Mouse (Mus musculus): ENCODE results near the gene Reln. TPM values are rescaled to one million over a fixed set of nuclear protein-coding genes. Genes with fewer than 3 reads are reported as not detected.

The Reln gene
- polyA plus RNA-seq, 1 experiment from 2014 or later, result 23.9 TPM

- H3K9ac ChIP-seq (ENCODE audit: low read depth, low read length), result no peak overlapping the region
- no peak overlapping the region for H3K4me3 ChIP-seq (ENCODE audit: low read depth, low read length)
- H3K27me3 ChIP-seq (ENCODE audit: control insufficient read depth, insufficient read depth, low read depth, low read length), result no peaks in the 10 kb centered on the region
- no peaks in the 10 kb centered on the region for H3K9me3 ChIP-seq (replicated peaks; ENCODE audit: control insufficient read depth, low read length)
- ATAC-seq (ENCODE audit: low read depth), result no peak
- H3K4me2 ChIP-seq (ENCODE audit: low read depth, low read length), result no peak overlapping the region
- H3K4me1 ChIP-seq (ENCODE audit: control insufficient read depth, low read depth, low read length), result no peaks in the 10 kb centered on the region
- WGBS (ENCODE audit: insufficient replicate concordance), result 57% methylated on average over 2 of the region's 2 CpGs
- H3K27ac ChIP-seq (ENCODE audit: low read length), result no peak overlapping the region
- H3K36me3 ChIP-seq (ENCODE audit: control insufficient read depth, insufficient read depth), result no peaks in the 10 kb centered on the region
These were observed 120.6 kb downstream of the Reln start for GRCm38 (mm10) chr5:22223940-22224339.

- no peak overlapping the region for H3K9ac ChIP-seq (ENCODE audit: low read depth, low read length)
- no peaks in the 10 kb centered on the region for H3K36me3 ChIP-seq (ENCODE audit: control insufficient read depth, insufficient read depth)
- no peak overlapping the region for H3K27ac ChIP-seq (ENCODE audit: low read length)
- H3K4me3 ChIP-seq (ENCODE audit: low read depth, low read length), result no peak overlapping the region
- H3K4me1 ChIP-seq (ENCODE audit: control insufficient read depth, low read depth, low read length), result no peaks in the 10 kb centered on the region
- WGBS (ENCODE audit: insufficient replicate concordance), result 70% methylated on average over 8 of the region's 8 CpGs
- no peak for ATAC-seq (ENCODE audit: low read depth)
- no peak overlapping the region for H3K4me2 ChIP-seq (ENCODE audit: low read depth, low read length)
- no peaks in the 10 kb centered on the region for H3K27me3 ChIP-seq (ENCODE audit: control insufficient read depth, insufficient read depth, low read depth, low read length)
- no peaks in the 10 kb centered on the region for H3K9me3 ChIP-seq (replicated peaks; ENCODE audit: control insufficient read depth, low read length)
These were observed 136.0 kb downstream of the Reln start for GRCm38 (mm10) chr5:22208311-22209021.

DNA sequence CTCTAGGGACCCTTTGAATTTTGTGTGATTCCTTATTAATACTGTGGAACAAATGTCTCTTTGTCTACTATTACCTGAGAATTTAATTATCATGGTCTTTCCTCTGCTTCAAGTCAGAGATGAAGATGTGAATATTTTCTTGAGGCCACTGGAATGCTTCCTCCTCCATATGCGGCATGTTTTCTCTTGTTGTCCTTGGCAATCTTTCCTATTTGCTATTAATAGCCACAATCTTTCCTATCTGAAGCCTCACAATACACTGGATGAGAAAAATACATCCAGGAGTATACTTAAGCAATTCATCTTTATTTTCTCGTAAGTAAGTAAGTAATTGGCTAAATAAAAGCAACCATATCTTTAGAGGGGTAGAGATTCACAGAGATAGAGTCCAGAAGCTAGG lies 146.6 kb downstream of the Reln start:
- ATAC-seq (ENCODE audit: low read depth), result no peak
- Histone ChIP-seq H3K9me3 (replicated peaks; ENCODE audit: control insufficient read depth, low read length) (no peaks in the 10 kb centered on the region), H3K4me3 (ENCODE audit: low read depth, low read length) (no peak overlapping the region), H3K27me3 (ENCODE audit: control insufficient read depth, insufficient read depth, low read depth, low read length) (no peaks in the 10 kb centered on the region), H3K9ac (ENCODE audit: low read depth, low read length) (no peak overlapping the region), H3K27ac (ENCODE audit: low read length) (no peak overlapping the region), H3K4me1 (ENCODE audit: control insufficient read depth, low read depth, low read length) (no peaks in the 10 kb centered on the region), H3K36me3 (ENCODE audit: control insufficient read depth, insufficient read depth) (no peaks in the 10 kb centered on the region), H3K4me2 (ENCODE audit: low read depth, low read length) (no peak overlapping the region)
- WGBS (ENCODE audit: insufficient replicate concordance), result 46% methylated on average over 2 of the region's 2 CpGs

- ATAC-seq (ENCODE audit: low read depth), result no peak
- H3K27me3 ChIP-seq (ENCODE audit: control insufficient read depth, insufficient read depth, low read depth, low read length), result no peaks in the 10 kb centered on the region
- H3K4me1 ChIP-seq (ENCODE audit: control insufficient read depth, low read depth, low read length), result no peaks in the 10 kb centered on the region
- no peak overlapping the region for H3K9ac ChIP-seq (ENCODE audit: low read depth, low read length)
- H3K4me2 ChIP-seq (ENCODE audit: low read depth, low read length), result no peak overlapping the region
- H3K27ac ChIP-seq (ENCODE audit: low read length), result no peak overlapping the region
- no peak overlapping the region for H3K4me3 ChIP-seq (ENCODE audit: low read depth, low read length)
- no peaks in the 10 kb centered on the region for H3K36me3 ChIP-seq (ENCODE audit: control insufficient read depth, insufficient read depth)
- no peaks in the 10 kb centered on the region for H3K9me3 ChIP-seq (replicated peaks; ENCODE audit: control insufficient read depth, low read length)
- WGBS (ENCODE audit: insufficient replicate concordance), result 66% methylated on average over 2 of the region's 2 CpGs
These were observed 147.6 kb downstream of the Reln start for GRCm38 (mm10) chr5:22196891-22197290.

GRCm38 (mm10) chr5:22196476-22196875 lies 148.0 kb downstream of the Reln start:
- no peak for ATAC-seq (ENCODE audit: low read depth)
- Histone ChIP-seq H3K9ac (ENCODE audit: low read depth, low read length) (no peak overlapping the region), H3K27ac (ENCODE audit: low read length) (no peak overlapping the region), H3K9me3 (replicated peaks; ENCODE audit: control insufficient read depth, low read length) (no peaks in the 10 kb centered on the region), H3K27me3 (ENCODE audit: control insufficient read depth, insufficient read depth, low read depth, low read length) (no peaks in the 10 kb centered on the region), H3K4me2 (ENCODE audit: low read depth, low read length) (no peak overlapping the region), H3K4me1 (ENCODE audit: control insufficient read depth, low read depth, low read length) (no peaks in the 10 kb centered on the region), H3K36me3 (ENCODE audit: control insufficient read depth, insufficient read depth) (no peaks in the 10 kb centered on the region), H3K4me3 (ENCODE audit: low read depth, low read length) (no peak overlapping the region)
- 56% methylated on average over 4 of the region's 4 CpGs for WGBS (ENCODE audit: insufficient replicate concordance)

GRCm38 (mm10) chr5:22195352-22195941 lies 149.1 kb downstream of the Reln start:
- 55% methylated on average over 8 of the region's 8 CpGs for WGBS (ENCODE audit: insufficient replicate concordance)
- no peak overlapping the region for H3K4me2 ChIP-seq (ENCODE audit: low read depth, low read length)

DNA sequence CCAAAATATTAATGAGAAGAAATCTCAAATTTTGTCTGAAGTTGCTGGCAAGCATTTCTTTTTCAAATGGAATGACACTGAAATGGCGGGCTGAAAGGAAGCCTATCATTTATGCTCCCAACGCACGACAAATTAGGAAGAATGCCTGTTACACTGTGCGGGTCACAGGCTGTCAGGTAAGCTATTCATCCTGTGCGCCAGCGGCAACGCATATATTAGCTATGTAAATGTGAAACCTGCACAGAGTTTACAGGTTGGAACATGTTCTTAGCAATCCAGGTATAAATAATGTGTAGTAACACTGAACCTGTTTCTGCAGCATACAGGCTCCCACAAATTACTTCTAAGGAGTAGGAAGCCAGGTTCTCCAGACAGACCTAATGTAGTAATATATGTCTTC lies 152.7 kb downstream of the Reln start:
- no peaks in the 10 kb centered on the region for H3K9me3 ChIP-seq (replicated peaks; ENCODE audit: control insufficient read depth, low read length)
- no peak for ATAC-seq (ENCODE audit: low read depth)
- no peak overlapping the region for H3K9ac ChIP-seq (ENCODE audit: low read depth, low read length)
- H3K4me3 ChIP-seq (ENCODE audit: low read depth, low read length), result no peak overlapping the region
- no peaks in the 10 kb centered on the region for H3K27me3 ChIP-seq (ENCODE audit: control insufficient read depth, insufficient read depth, low read depth, low read length)
- no peak overlapping the region for H3K27ac ChIP-seq (ENCODE audit: low read length)
- H3K4me1 ChIP-seq (ENCODE audit: control insufficient read depth, low read depth, low read length), result no peaks in the 10 kb centered on the region
- H3K36me3 ChIP-seq (ENCODE audit: control insufficient read depth, insufficient read depth), result no peaks in the 10 kb centered on the region
- no peak overlapping the region for H3K4me2 ChIP-seq (ENCODE audit: low read depth, low read length)
- WGBS (ENCODE audit: insufficient replicate concordance), result 73% methylated on average over 7 of the region's 7 CpGs

More at GRCm38 (mm10) chr5:22195352-22195941, 149.1 kb downstream of the Reln start:
- no peak overlapping the region for H3K27ac ChIP-seq (ENCODE audit: low read length)
- no peak overlapping the region for H3K9ac ChIP-seq (ENCODE audit: low read depth, low read length)
- no peaks in the 10 kb centered on the region for H3K9me3 ChIP-seq (replicated peaks; ENCODE audit: control insufficient read depth, low read length)
- H3K27me3 ChIP-seq (ENCODE audit: control insufficient read depth, insufficient read depth, low read depth, low read length), result no peaks in the 10 kb centered on the region
- ATAC-seq (ENCODE audit: low read depth), result no peak
- H3K36me3 ChIP-seq (ENCODE audit: control insufficient read depth, insufficient read depth), result no peaks in the 10 kb centered on the region
- H3K4me3 ChIP-seq (ENCODE audit: low read depth, low read length), result no peak overlapping the region
- no peaks in the 10 kb centered on the region for H3K4me1 ChIP-seq (ENCODE audit: control insufficient read depth, low read depth, low read length)

DNA sequence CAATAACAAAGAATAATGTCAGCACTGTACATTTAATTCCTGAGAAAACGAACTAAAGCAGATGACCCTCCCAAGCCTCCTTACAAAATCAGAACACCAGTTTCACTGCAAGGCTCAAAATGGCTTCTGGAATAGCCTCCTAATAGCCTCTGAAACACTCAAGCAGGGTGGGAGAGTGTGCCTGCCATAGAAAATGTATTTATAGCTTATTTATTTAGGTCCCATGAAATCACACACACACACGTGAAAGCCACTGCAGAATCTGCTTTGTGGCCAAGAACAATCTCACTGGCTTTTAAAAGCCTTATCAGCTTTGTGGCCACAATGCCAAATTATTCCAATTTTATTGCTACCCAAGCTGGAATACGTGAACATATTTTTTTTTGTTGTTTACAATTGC lies 154.2 kb downstream of the Reln start:
- Histone ChIP-seq H3K9me3 (replicated peaks; ENCODE audit: control insufficient read depth, low read length) (no peaks in the 10 kb centered on the region), H3K27ac (ENCODE audit: low read length) (no peak overlapping the region), H3K27me3 (ENCODE audit: control insufficient read depth, insufficient read depth, low read depth, low read length) (no peaks in the 10 kb centered on the region), H3K9ac (ENCODE audit: low read depth, low read length) (no peak overlapping the region), H3K36me3 (ENCODE audit: control insufficient read depth, insufficient read depth) (no peaks in the 10 kb centered on the region), H3K4me1 (ENCODE audit: control insufficient read depth, low read depth, low read length) (no peaks in the 10 kb centered on the region), H3K4me3 (ENCODE audit: low read depth, low read length) (no peak overlapping the region), H3K4me2 (ENCODE audit: low read depth, low read length) (no peak overlapping the region)
- ATAC-seq (ENCODE audit: low read depth), result no peak
- WGBS (ENCODE audit: insufficient replicate concordance), result 47% methylated on average over 3 of the region's 3 CpGs

GRCm38 (mm10) chr5:22187599-22187998 lies 156.9 kb downstream of the Reln start:
- Histone ChIP-seq H3K9ac (ENCODE audit: low read depth, low read length) (no peak overlapping the region), H3K4me3 (ENCODE audit: low read depth, low read length) (no peak overlapping the region), H3K27me3 (ENCODE audit: control insufficient read depth, insufficient read depth, low read depth, low read length) (no peaks in the 10 kb centered on the region), H3K9me3 (replicated peaks; ENCODE audit: control insufficient read depth, low read length) (no peaks in the 10 kb centered on the region), H3K4me1 (ENCODE audit: control insufficient read depth, low read depth, low read length) (no peaks in the 10 kb centered on the region), H3K36me3 (ENCODE audit: control insufficient read depth, insufficient read depth) (no peaks in the 10 kb centered on the region), H3K27ac (ENCODE audit: low read length) (no peak overlapping the region), H3K4me2 (ENCODE audit: low read depth, low read length) (no peak overlapping the region)
- ATAC-seq (ENCODE audit: low read depth), result no peak
- 67% methylated on average over 3 of the region's 3 CpGs for WGBS (ENCODE audit: insufficient replicate concordance)

All from liver, embryonic 16.5 days (tissue).